Mouse (Mus musculus): ENCODE measurements around the gene Clpsl2.

GRCm38 (mm10) chr17:28556635-28557396, 7.6 kb downstream of the Clpsl2 start:
- TF ChIP-seq POLR2A (IDR thresholded peaks at IDR 0.05; ENCODE audit: low read depth, low read length) (no peak), CTCF (IDR thresholded peaks at IDR 0.05; ENCODE audit: borderline replicate concordance, insufficient read depth, low read length) (no peak)
